12 mouse cellular contexts compared by ENCODE assay signal in genomic region chr3:22023049-22023448, GRCm38 (mm10). TPM values are rescaled to one million over a fixed set of nuclear protein-coding genes. Genes with fewer than 3 reads are reported as not detected.
A peak's percentile ranks its signal among the peaks of the same experiment; 100 is the strongest.
DNase-seq lines count a peak whose midpoint lies in the region; ATAC-seq and TF ChIP-seq lines count a peak whose summit lies in the region.
"Had no signal": no experiment of that assay in that cellular context is flagged by ENCODE, and none has a peak within 500 bp of the region (broad histone marks: within the 10 kb centered on the region; RNA-seq: fewer than 3 reads in every experiment).

No protein-coding gene starts in this region.

- H3K9me3 ChIP-seq in kidney, embryonic 14.5 days (ENCODE audit: control insufficient read depth, low read length) = no peaks in the 10 kb centered on the region
- no peaks in the 10 kb centered on the region for H3K9me3 ChIP-seq in embryonic facial prominence, embryonic 14.5 days (ENCODE audit: control insufficient read depth, low read length)
- no peaks in the 10 kb centered on the region for H3K9me3 ChIP-seq in limb, embryonic 14.5 days (ENCODE audit: control insufficient read depth, low read length)
- H3K9me3 ChIP-seq: hindbrain, embryonic 12.5 days had no signal

- WGBS in kidney, embryonic 14.5 days = 78% methylated on average over 6 of the region's 6 CpGs
- 24% methylated on average over 6 of the region's 6 CpGs for WGBS in embryonic facial prominence, embryonic 14.5 days
- WGBS in limb, embryonic 14.5 days = 28% methylated on average over 6 of the region's 6 CpGs

- peaks cover 13% of the 10 kb centered on the region; the same call in 1 of the 2 replicates for H3K4me1 ChIP-seq in kidney, embryonic 14.5 days (ENCODE audit: control insufficient read depth, insufficient read depth, low read length)
- H3K4me1 ChIP-seq in embryonic facial prominence, embryonic 14.5 days (ENCODE audit: control insufficient read depth, insufficient read depth, low read length) = peaks cover 4% of the 10 kb centered on the region
- peaks cover 17% of the 10 kb centered on the region for H3K4me1 ChIP-seq in limb, embryonic 14.5 days (ENCODE audit: control insufficient read depth, insufficient read depth, low read length)

- TF ChIP-seq POLR2A in limb, embryonic 14.5 days (IDR thresholded peaks at IDR 0.05; ENCODE audit: borderline replicate concordance, extremely low read depth, insufficient read depth, insufficient read length) = no peak

- no peak overlapping the region for H3K4me2 ChIP-seq in kidney, embryonic 14.5 days (replicated peaks; ENCODE audit: low read depth, low read length)
- H3K4me2 ChIP-seq in embryonic facial prominence, embryonic 14.5 days (ENCODE audit: low read depth, low read length) = no peak overlapping the region
- no peak overlapping the region for H3K4me2 ChIP-seq in limb, embryonic 14.5 days (replicated peaks; ENCODE audit: low read depth, low read length, severe bottlenecking)
- H3K4me2 ChIP-seq: hindbrain, embryonic 12.5 days had no signal

- no peak overlapping the region for H3K4me3 ChIP-seq in kidney, embryonic 14.5 days (ENCODE audit: low read length)
- H3K4me3 ChIP-seq in embryonic facial prominence, embryonic 14.5 days (ENCODE audit: low read depth, low read length) = no peak overlapping the region
- H3K4me3 ChIP-seq in limb, embryonic 14.5 days (replicated peaks; ENCODE audit: low read length) = no peak overlapping the region
- H3K4me3 ChIP-seq: hindbrain, embryonic 12.5 days had no signal

- peak; percentile 69 for DNase-seq in kidney, adult 18-20 months
- peak; percentile 31 for DNase-seq in embryonic facial prominence, embryonic 14.5 days (ENCODE audit: low spot score)
- peak; percentile 70 to 83 for DNase-seq in kidney, adult 8-10 months
- DNase-seq in limb, embryonic 14.5 days (ENCODE audit: low spot score) = peak; percentile 39
- DNase-seq in thymus, postnatal 14 days = no peak
- no peak for DNase-seq in testis, postnatal 10 days (ENCODE audit: low spot score)
- DNase-seq: gastrocnemius, postnatal 10 days; right cerebral cortex, postnatal 4 days had no signal

- no peaks in the 10 kb centered on the region for H3K27me3 ChIP-seq in kidney, embryonic 14.5 days (ENCODE audit: control insufficient read depth, insufficient read depth, low read length)
- H3K27me3 ChIP-seq in embryonic facial prominence, embryonic 14.5 days (replicated peaks; ENCODE audit: control insufficient read depth, insufficient read depth, low read length) = no peaks in the 10 kb centered on the region
- no peaks in the 10 kb centered on the region for H3K27me3 ChIP-seq in limb, embryonic 14.5 days (ENCODE audit: control insufficient read depth, insufficient read depth, low read length)
- H3K27me3 ChIP-seq: hindbrain, embryonic 12.5 days had no signal

- H3K27ac ChIP-seq in kidney, embryonic 14.5 days (ENCODE audit: low read depth, low read length) = no peak overlapping the region
- no peak overlapping the region for H3K27ac ChIP-seq in embryonic facial prominence, embryonic 14.5 days (replicated peaks; ENCODE audit: low read depth, low read length)
- 0 out of 2 replicates have a peak overlapping the region, but pooled peaks have one; percentile 8 for H3K27ac ChIP-seq in limb, embryonic 14.5 days (replicated peaks; ENCODE audit: low read depth, low read length)
- H3K27ac ChIP-seq: hindbrain, embryonic 12.5 days; liver, embryonic 14.5 days had no signal

- H3K36me3 ChIP-seq in kidney, embryonic 14.5 days (ENCODE audit: control insufficient read depth, insufficient read depth, low read length) = no peaks in the 10 kb centered on the region
- H3K36me3 ChIP-seq in embryonic facial prominence, embryonic 14.5 days (ENCODE audit: control insufficient read depth, insufficient read depth, low read length) = no peaks in the 10 kb centered on the region
- no peaks in the 10 kb centered on the region for H3K36me3 ChIP-seq in limb, embryonic 14.5 days (ENCODE audit: control insufficient read depth, insufficient read depth, low read length)
- H3K36me3 ChIP-seq: hindbrain, embryonic 12.5 days had no signal

- H3K9ac ChIP-seq in kidney, embryonic 14.5 days (ENCODE audit: low read depth, low read length) = no peak overlapping the region
- no peak overlapping the region for H3K9ac ChIP-seq in embryonic facial prominence, embryonic 14.5 days (ENCODE audit: low read depth, low read length)
- H3K9ac ChIP-seq in limb, embryonic 14.5 days (ENCODE audit: low read depth, low read length, severe bottlenecking) = no peak overlapping the region
- H3K9ac ChIP-seq: hindbrain, embryonic 12.5 days; liver, embryonic 14.5 days had no signal

- no peak for ATAC-seq in kidney, embryonic 14.5 days (ENCODE audit: low FRiP score, low TSS enrichment)
- no peak for ATAC-seq in embryonic facial prominence, embryonic 14.5 days (ENCODE audit: low read depth)
- ATAC-seq in limb, embryonic 14.5 days (ENCODE audit: low FRiP score, low read depth) = no peak
- ATAC-seq: midbrain, embryonic 16.5 days had no signal

RNA-seq across cellular contexts. Expression of gene Tbl1xr1, which starts 53.4 kb away (rescaled TPM):
- polyA plus RNA-seq in kidney, embryonic 14.5 days (2014; fragmentation: Nextera tagmentation; extraction: Ambion mirVana) = 20.6 and 39.7 TPM in 2 replicates
- polyA plus RNA-seq in embryonic facial prominence, embryonic 14.5 days (2014; fragmentation: Nextera tagmentation; extraction: Ambion mirVana) = 20.8 and 23.2 TPM in 2 replicates
- polyA plus RNA-seq in limb, embryonic 14.5 days (2012; rRNA removed) = 27.8 and 29.5 TPM in 2 replicates
- polyA plus RNA-seq in limb, embryonic 14.5 days (2014; fragmentation: Nextera tagmentation; extraction: Ambion mirVana) = 26.6 and 27.0 TPM in 2 replicates

Comparison
In these comparisons a context has a peak if more than half of its experiments do, and no peak if none do; other contexts are left out.
1. DNase-seq: peak in kidney, adult 18-20 months (single experiment), embryonic facial prominence, embryonic 14.5 days (single experiment), kidney, adult 8-10 months (2 of 2) and limb, embryonic 14.5 days (single experiment); none in thymus, postnatal 14 days (single experiment) and testis, postnatal 10 days (single experiment).